Mouse (Mus musculus) testis, adult 2 months (tissue): ENCODE results near the gene Slc16a4. TPM values are rescaled to one million over a fixed set of nuclear protein-coding genes. Genes with fewer than 3 reads are reported as not detected.
"Not testable (repeated sequence)": the region's sequence is repeated elsewhere in the genome, so short reads cannot be mapped to it uniquely, and the experiment has no call there.

ENCODE experiments used
- H3K27ac ChIP-seq: fragments of 200-500 bp; 2 replicates; pipeline ENCODE4 v1.5.1; 2012; ENCODE audit warnings: low read depth, low read length; ENCODE audit not compliant: control insufficient read depth, insufficient read depth
- H3K27me3 ChIP-seq: fragments of 200-500 bp; 2 replicates; pipeline ENCODE4 v1.6.1; 2012; ENCODE audit warnings: mild to moderate bottlenecking, low read length, moderate library complexity; ENCODE audit not compliant: control insufficient read depth, insufficient read depth
- H3K36me3 ChIP-seq: fragments of 200-500 bp; 2 replicates; pipeline ENCODE4 v1.6.1; 2012; ENCODE audit warnings: mild to moderate bottlenecking, low read length; ENCODE audit not compliant: control insufficient read depth, insufficient read depth
- H3K4me1 ChIP-seq: fragments of 200-500 bp; 2 replicates; pipeline ENCODE4 v1.6.1; 2012; ENCODE audit warnings: low read length; ENCODE audit not compliant: control insufficient read depth, insufficient read depth
- H3K4me3 ChIP-seq: fragments of 200-500 bp; 2 replicates; pipeline ENCODE4 v1.5.1; 2012; ENCODE audit warnings: low read depth, mild to moderate bottlenecking, low read length, moderate library complexity, mixed read lengths; ENCODE audit not compliant: control insufficient read depth
- CTCF ChIP-seq: fragments of 200-500 bp; IDR thresholded peaks from 2 replicates; pipeline ENCODE4 v1.5.1; 2012; ENCODE audit warnings: low read depth, mild to moderate bottlenecking, inconsistent platforms, low read length, moderate library complexity; ENCODE audit not compliant: control insufficient read depth, insufficient read depth, insufficient replicate concordance
- POLR2A ChIP-seq: fragments of 200-500 bp; IDR thresholded peaks from 2 replicates; pipeline ENCODE4 v1.6.1; 2012; ENCODE audit warnings: low read depth, mild to moderate bottlenecking, inconsistent platforms, low read length, moderate library complexity; ENCODE audit not compliant: control insufficient read depth
- polyA plus RNA-seq: library from polyadenylated mRNA; depleted of rRNA; stranded (reverse); fragments of >200 nt; gene quantifications from 2 replicates; pipeline ENCODE4 v1.2.3, GENCODE M21; 2012

Gene Slc16a4
- polyA plus RNA-seq, 1 experiment, result 1.1 TPM

GRCm38 (mm10) chr3:107295672-107296360 is 4.8 kb downstream of the Slc16a4 start:
- no peak overlapping the region for H3K4me3 ChIP-seq
- no peaks in the 10 kb centered on the region for H3K4me1 ChIP-seq
- TF ChIP-seq CTCF (no peak), POLR2A (no peak)
- H3K27ac ChIP-seq, result no peak overlapping the region
- no peaks in the 10 kb centered on the region for H3K27me3 ChIP-seq
- no peaks in the 10 kb centered on the region for H3K36me3 ChIP-seq

GRCm38 (mm10) chr3:107296917-107297316 is 5.9 kb downstream of the Slc16a4 start:
- not testable (repeated sequence) for H3K36me3 ChIP-seq, H3K27ac ChIP-seq, H3K27me3 ChIP-seq, H3K4me1 ChIP-seq, H3K4me3 ChIP-seq

- no peak for TF ChIP-seq CTCF
- no peak for TF ChIP-seq POLR2A
- Histone ChIP-seq H3K36me3 (no peaks in the 10 kb centered on the region), H3K27ac (no peak overlapping the region), H3K27me3 (no peaks in the 10 kb centered on the region), H3K4me1 (no peaks in the 10 kb centered on the region; the same call in 1 of the 2 replicates), H3K4me3 (no peak overlapping the region)
These were observed 26.3 kb downstream of the Slc16a4 start for GRCm38 (mm10) chr3:107317338-107317737.

- Histone ChIP-seq H3K36me3 (no peaks in the 10 kb centered on the region; the same call in 1 of the 2 replicates), H3K27me3 (no peaks in the 10 kb centered on the region), H3K4me3 (no peak overlapping the region), H3K4me1 (no peaks in the 10 kb centered on the region; the same call in 1 of the 2 replicates), H3K27ac (no peak overlapping the region)
- TF ChIP-seq CTCF (no peak), POLR2A (no peak)
These were observed 30.1 kb downstream of the Slc16a4 start for GRCm38 (mm10) chr3:107321141-107321540.

GRCm38 (mm10) chr3:107321776-107322175 is 30.7 kb downstream of the Slc16a4 start:
- Histone ChIP-seq H3K4me1 (no peaks in the 10 kb centered on the region; the same call in 1 of the 2 replicates), H3K4me3 (no peak overlapping the region), H3K36me3 (no peaks in the 10 kb centered on the region; the same call in 1 of the 2 replicates), H3K27me3 (no peaks in the 10 kb centered on the region), H3K27ac (no peak overlapping the region)
- TF ChIP-seq POLR2A (no peak), CTCF (no peak)

- TF ChIP-seq POLR2A, result no peak
- no peak for TF ChIP-seq CTCF
- Histone ChIP-seq H3K36me3 (peaks cover 4% of the 10 kb centered on the region; the same call in 1 of the 2 replicates), H3K27ac (no peak overlapping the region), H3K4me3 (no peak overlapping the region), H3K27me3 (no peaks in the 10 kb centered on the region), H3K4me1 (peaks cover 4% of the 10 kb centered on the region)
These were observed 35.4 kb downstream of the Slc16a4 start for GRCm38 (mm10) chr3:107326442-107326841.

- TF ChIP-seq POLR2A (no peak), CTCF (no peak)
- no peaks in the 10 kb centered on the region for H3K27me3 ChIP-seq
- peak overlapping the region; percentile 99; the same call in 1 of the 2 replicates for H3K27ac ChIP-seq
- peaks cover 6% of the 10 kb centered on the region; the same call in 1 of the 2 replicates for H3K36me3 ChIP-seq
- H3K4me3 ChIP-seq, result peak overlapping the region; percentile 89
- H3K4me1 ChIP-seq, result peaks cover 9% of the 10 kb centered on the region
These were observed 39.7 kb downstream of the Slc16a4 start for GRCm38 (mm10) chr3:107330503-107331424.
